Mouse (Mus musculus): ENCODE data around the gene Phox2a. TPM values are rescaled to one million over a fixed set of nuclear protein-coding genes. Genes with fewer than 3 reads are reported as not detected.
A peak's percentile ranks its signal among the peaks of the same experiment; 100 is the strongest.

Gene Phox2a
- polyA plus RNA-seq, 1 experiment from 2014 or later, result 0.21 TPM

DNA sequence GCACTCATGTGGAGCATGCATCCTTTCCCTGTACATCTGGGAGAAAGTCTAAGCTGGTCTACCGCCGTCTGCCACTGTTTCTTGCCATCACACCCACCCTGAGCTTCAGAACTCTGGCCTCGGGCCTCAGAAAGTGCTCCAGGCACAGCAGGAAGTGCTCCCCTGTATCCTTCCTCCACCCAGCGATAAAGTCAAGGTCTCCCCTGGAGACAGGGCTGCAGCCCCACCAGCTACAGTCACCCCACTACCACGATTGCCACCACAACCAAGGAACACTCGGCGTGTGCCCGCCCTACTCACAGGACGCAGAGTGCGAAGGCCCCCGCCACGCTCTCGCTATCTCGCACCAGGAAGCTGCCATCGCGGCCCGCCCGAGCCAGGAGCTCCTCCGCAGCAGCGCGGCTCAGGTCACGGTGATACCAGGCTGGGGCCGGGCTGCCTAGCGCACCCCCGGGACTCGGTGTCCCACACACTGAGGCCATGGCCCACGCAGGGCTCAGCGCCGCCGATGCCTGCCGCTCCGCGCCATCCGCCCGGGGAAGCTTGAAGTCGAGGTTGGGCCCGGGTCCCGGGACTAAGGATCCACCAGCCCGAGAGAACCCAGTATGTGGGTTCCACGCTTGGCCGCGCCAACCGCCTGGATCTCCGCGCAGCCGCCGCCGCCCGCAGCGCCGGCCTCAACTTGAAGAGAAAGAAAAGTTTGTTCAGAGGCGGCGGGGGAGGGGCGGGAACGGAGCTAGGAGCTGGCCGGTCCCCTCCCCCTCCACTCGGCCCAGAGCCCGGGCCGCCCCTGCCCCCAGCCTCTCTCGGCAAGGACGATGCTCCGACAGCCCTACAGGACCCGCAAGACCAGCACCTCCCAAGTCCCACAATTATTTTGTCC is 18.4 kb downstream of the Phox2a start:
- 0% methylated on average over 58 of the region's 63 CpGs for WGBS

DNA sequence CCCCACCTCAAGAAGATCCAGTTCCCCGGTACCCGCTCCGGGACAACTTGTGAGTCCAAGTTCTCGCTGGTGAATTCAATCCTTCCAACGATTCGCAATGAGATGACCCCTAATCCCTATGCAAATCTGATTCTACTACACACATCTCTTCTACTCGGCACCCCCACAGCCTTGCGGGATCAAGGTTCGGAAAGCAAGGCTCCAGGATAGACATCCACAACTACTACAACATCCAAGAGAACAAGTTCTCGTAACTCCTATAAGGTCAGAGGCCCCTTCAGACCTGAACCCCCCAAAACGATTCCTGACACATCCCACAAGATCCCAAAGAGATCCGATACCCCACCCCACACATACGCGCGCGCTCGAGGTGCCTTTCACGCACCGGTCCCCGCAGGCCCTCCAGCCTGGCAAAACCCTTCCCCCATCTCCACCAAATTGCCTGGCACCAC is 19.1 kb downstream of the Phox2a start:
- no peaks in the 10 kb centered on the region for H3K9me3 ChIP-seq (replicated peaks; ENCODE audit: control insufficient read depth, low read length, poor library complexity, severe bottlenecking)
- whole genome bisulfite sequencing, result under 1% methylated on average over 20 of the region's 20 CpGs
- peak; percentile 32; the same call in 1 of the 2 replicates for ATAC-seq
- H3K27me3 ChIP-seq (ENCODE audit: control insufficient read depth, insufficient read depth, low read depth, low read length), result peaks cover 4% of the 10 kb centered on the region
- peak overlapping the region; percentile 75 for H3K9ac ChIP-seq (ENCODE audit: low read depth, low read length)
- H3K36me3 ChIP-seq (ENCODE audit: control insufficient read depth, insufficient read depth, low read length), result no peaks in the 10 kb centered on the region
- H3K4me2 ChIP-seq (ENCODE audit: low read length), result peak overlapping the region; percentile 97
- peak overlapping the region; percentile 62 for H3K4me3 ChIP-seq (ENCODE audit: low read depth, low read length)
- H3K27ac ChIP-seq (ENCODE audit: low read length), result peak overlapping the region; percentile 71
- peaks cover 12% of the 10 kb centered on the region for H3K4me1 ChIP-seq (ENCODE audit: control insufficient read depth, insufficient read depth, low read length)

More for the DNA sequence above, 18.4 kb downstream of the Phox2a start:
- Histone ChIP-seq H3K4me3 (ENCODE audit: low read depth, low read length) (peak overlapping the region; percentile 62), H3K9me3 (replicated peaks; ENCODE audit: control insufficient read depth, low read length, poor library complexity, severe bottlenecking) (no peaks in the 10 kb centered on the region), H3K27me3 (ENCODE audit: control insufficient read depth, insufficient read depth, low read depth, low read length) (peaks cover 4% of the 10 kb centered on the region), H3K27ac (ENCODE audit: low read length) (peak overlapping the region; percentile 71), H3K4me2 (ENCODE audit: low read length) (peak overlapping the region; percentile 97), H3K36me3 (ENCODE audit: control insufficient read depth, insufficient read depth, low read length) (no peaks in the 10 kb centered on the region), H3K9ac (ENCODE audit: low read depth, low read length) (peak overlapping the region; percentile 75), H3K4me1 (ENCODE audit: control insufficient read depth, insufficient read depth, low read length) (peaks cover 12% of the 10 kb centered on the region)
- ATAC-seq, result peak; percentile 50

DNA sequence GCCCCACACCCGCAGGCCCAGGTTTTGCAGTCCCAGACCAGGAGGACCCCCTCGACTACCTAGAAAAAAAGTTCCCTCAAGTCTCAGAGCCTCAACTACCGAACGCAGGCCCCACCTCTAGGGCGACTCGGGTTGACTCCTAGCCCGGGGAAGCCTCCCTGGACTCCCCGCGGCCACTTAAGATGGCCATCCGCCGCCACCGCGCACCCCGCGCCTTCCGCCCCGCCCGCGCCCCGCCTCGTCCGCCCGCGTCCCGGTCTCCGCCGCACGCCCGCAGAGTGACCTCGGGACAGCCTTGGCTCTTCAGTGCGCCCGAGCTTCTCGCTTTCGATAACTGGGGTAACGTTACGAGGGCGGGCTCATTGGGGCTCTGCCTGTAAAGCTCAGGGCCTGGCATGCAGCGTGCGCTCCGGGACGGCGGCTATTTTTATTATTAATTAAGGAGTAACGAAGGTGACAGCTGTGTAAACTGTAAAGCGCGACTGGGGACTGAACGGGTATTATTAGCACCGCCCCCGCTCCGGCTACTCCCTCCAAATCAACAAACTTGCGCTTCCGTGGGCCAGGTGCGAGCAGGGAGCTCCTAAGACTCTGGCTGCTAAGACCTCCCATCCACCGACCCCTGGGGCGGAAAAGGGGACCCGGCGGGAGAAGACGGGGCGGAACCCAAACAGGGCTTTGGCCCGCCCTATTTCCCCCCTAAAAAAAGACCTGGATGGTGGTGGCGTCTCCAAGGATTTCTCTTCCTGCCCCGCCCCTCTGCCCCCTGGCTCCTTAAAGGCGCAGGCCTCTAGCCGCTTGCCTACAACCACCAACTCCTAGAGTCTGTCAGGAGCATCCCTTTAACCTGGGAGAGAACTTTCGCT is 19.7 kb downstream of the Phox2a start, which contains the start of gene Inppl1:
Gene Inppl1 (minus strand): TSS at position 624 of the 866 bp plus-strand sequence.
- Histone ChIP-seq H3K4me2 (ENCODE audit: low read length) (peak within 1 kb of the TSS; percentile 97), H3K27me3 (ENCODE audit: control insufficient read depth, insufficient read depth, low read depth, low read length) (peaks cover 4% of the 10 kb centered on the region), H3K4me1 (ENCODE audit: control insufficient read depth, insufficient read depth, low read length) (peaks cover 12% of the 10 kb centered on the region), H3K36me3 (ENCODE audit: control insufficient read depth, insufficient read depth, low read length) (no peaks in the 10 kb centered on the region), H3K9me3 (replicated peaks; ENCODE audit: control insufficient read depth, low read length, poor library complexity, severe bottlenecking) (no peaks in the 10 kb centered on the region), H3K9ac (ENCODE audit: low read depth, low read length) (peak within 1 kb of the TSS; percentile 75), H3K4me3 (ENCODE audit: low read depth, low read length) (peak within 1 kb of the TSS; percentile 62), H3K27ac (ENCODE audit: low read length) (peak within 1 kb of the TSS; percentile 71)
- under 1% methylated on average over 64 of the region's 64 CpGs for WGBS
- ATAC-seq, result peak; percentile 69

DNA sequence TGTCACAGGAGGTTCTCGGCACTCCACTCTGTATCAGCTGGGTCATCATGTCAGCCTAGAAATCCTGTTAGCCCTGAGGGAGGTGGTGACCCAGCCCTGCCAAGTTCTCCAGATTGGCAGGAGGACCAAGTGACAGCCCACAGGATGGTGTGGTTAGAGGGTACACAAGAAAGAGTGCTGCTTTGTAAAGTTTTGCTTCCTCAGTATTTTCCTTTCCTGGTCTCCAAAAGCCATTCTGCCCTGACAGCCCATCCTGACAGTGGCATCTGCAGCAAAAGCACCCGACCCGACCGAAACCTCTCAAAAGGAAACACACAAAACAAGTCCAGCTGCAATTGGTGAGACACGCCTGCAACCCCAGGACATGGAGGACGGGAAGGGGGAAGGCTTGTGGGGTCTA is 26.1 kb downstream of the Phox2a start:
- no peaks in the 10 kb centered on the region for H3K9me3 ChIP-seq (replicated peaks; ENCODE audit: control insufficient read depth, low read length, poor library complexity, severe bottlenecking)
- H3K4me1 ChIP-seq (ENCODE audit: control insufficient read depth, insufficient read depth, low read length), result no peaks in the 10 kb centered on the region
- ATAC-seq, result no peak
- H3K36me3 ChIP-seq (ENCODE audit: control insufficient read depth, insufficient read depth, low read length), result no peaks in the 10 kb centered on the region
- no peak overlapping the region for H3K27ac ChIP-seq (ENCODE audit: low read length)
- H3K4me2 ChIP-seq (ENCODE audit: low read length), result no peak overlapping the region
- H3K4me3 ChIP-seq (ENCODE audit: low read depth, low read length), result no peak overlapping the region
- WGBS, result 79% methylated on average over 6 of the region's 6 CpGs
- no peak overlapping the region for H3K9ac ChIP-seq (ENCODE audit: low read depth, low read length)
- no peaks in the 10 kb centered on the region for H3K27me3 ChIP-seq (ENCODE audit: control insufficient read depth, insufficient read depth, low read depth, low read length)

DNA sequence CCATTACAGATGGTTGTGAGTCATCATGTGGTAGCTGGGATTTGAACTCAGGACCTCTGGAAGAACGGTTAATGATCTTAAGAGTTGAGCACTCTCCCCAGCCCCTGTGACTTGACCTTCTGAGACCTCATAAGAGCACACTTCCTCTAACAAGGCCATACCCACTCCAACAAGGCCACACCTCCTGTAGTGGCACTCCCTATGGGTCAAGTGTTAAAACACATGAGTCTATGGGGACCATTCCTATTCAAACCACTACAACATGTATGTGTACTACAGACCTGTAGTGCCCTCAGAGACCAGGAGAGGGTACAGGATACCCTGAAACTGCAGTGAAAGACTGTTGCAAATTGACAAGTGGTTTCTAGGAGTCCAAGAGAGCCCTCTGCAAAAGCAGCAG is 29.8 kb downstream of the Phox2a start:
- Histone ChIP-seq H3K27me3 (ENCODE audit: control insufficient read depth, insufficient read depth, low read depth, low read length) (no peaks in the 10 kb centered on the region), H3K36me3 (ENCODE audit: control insufficient read depth, insufficient read depth, low read length) (no peaks in the 10 kb centered on the region), H3K4me2 (ENCODE audit: low read length) (no peak overlapping the region), H3K9me3 (replicated peaks; ENCODE audit: control insufficient read depth, low read length, poor library complexity, severe bottlenecking) (no peaks in the 10 kb centered on the region), H3K4me1 (ENCODE audit: control insufficient read depth, insufficient read depth, low read length) (no peaks in the 10 kb centered on the region), H3K9ac (ENCODE audit: low read depth, low read length) (no peak overlapping the region), H3K4me3 (ENCODE audit: low read depth, low read length) (no peak overlapping the region), H3K27ac (ENCODE audit: low read length) (no peak overlapping the region)
- no peak for ATAC-seq
- 100% methylated on average over 1 of the region's 1 CpGs for WGBS

DNA sequence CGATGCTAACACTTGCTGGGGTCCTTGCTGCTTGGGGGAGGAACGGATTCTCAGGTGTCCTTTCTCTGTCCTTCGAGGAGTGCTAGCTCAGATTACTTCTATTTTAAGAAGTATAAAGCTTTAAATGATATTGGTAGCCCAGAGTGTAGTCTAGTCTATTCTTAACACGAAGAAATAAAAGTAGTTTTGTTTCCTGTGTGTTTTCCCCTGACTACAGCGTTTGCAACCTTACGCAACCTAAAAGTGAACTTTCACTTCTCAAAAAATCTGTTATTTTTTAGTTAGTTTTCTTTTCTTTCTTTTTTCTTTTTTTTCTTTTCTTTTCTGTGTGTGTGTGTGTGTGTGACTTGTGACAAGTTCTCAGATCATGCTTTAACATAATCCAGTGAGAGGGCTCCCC is 33.6 kb downstream of the Phox2a start:
- H3K27me3 ChIP-seq (ENCODE audit: control insufficient read depth, insufficient read depth, low read depth, low read length), result no peaks in the 10 kb centered on the region
- no peak overlapping the region for H3K9ac ChIP-seq (ENCODE audit: low read depth, low read length)
- H3K9me3 ChIP-seq (replicated peaks; ENCODE audit: control insufficient read depth, low read length, poor library complexity, severe bottlenecking), result no peaks in the 10 kb centered on the region
- H3K4me2 ChIP-seq (ENCODE audit: low read length), result no peak overlapping the region
- H3K27ac ChIP-seq (ENCODE audit: low read length), result no peak overlapping the region
- no peaks in the 10 kb centered on the region for H3K4me1 ChIP-seq (ENCODE audit: control insufficient read depth, insufficient read depth, low read length)
- no peak for ATAC-seq
- no peak overlapping the region for H3K4me3 ChIP-seq (ENCODE audit: low read depth, low read length)
- 85% methylated on average over 6 of the region's 6 CpGs for WGBS
- H3K36me3 ChIP-seq (ENCODE audit: control insufficient read depth, insufficient read depth, low read length), result no peaks in the 10 kb centered on the region

DNA sequence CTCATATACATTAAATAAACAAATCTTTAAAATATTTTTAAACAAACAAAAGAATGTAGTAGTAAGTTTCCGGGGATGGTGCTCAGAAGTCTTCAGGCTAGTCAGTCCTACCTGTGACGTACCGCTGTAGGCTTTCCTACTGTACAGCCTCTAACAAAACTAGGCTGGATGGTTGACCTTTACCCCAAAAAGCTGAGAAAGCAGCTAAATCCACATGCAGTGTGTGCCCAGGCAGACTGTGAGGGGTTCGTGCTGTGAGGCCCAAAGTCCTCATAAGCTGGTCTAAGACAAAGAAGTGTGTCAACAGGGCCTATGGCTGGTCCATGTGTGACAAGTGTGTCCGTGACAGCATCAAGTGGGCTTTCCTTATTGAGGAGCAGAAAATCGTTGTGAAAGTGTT is 34.7 kb downstream of the Phox2a start:
- WGBS, result 84% methylated on average over 6 of the region's 6 CpGs
- Histone ChIP-seq H3K4me2 (ENCODE audit: low read length) (no peak overlapping the region), H3K27ac (ENCODE audit: low read length) (no peak overlapping the region), H3K27me3 (ENCODE audit: control insufficient read depth, insufficient read depth, low read depth, low read length) (no peaks in the 10 kb centered on the region), H3K4me3 (ENCODE audit: low read depth, low read length) (no peak overlapping the region), H3K4me1 (ENCODE audit: control insufficient read depth, insufficient read depth, low read length) (no peaks in the 10 kb centered on the region), H3K9me3 (replicated peaks; ENCODE audit: control insufficient read depth, low read length, poor library complexity, severe bottlenecking) (no peaks in the 10 kb centered on the region), H3K36me3 (ENCODE audit: control insufficient read depth, insufficient read depth, low read length) (no peaks in the 10 kb centered on the region), H3K9ac (ENCODE audit: low read depth, low read length) (no peak overlapping the region)
- no peak for ATAC-seq

DNA sequence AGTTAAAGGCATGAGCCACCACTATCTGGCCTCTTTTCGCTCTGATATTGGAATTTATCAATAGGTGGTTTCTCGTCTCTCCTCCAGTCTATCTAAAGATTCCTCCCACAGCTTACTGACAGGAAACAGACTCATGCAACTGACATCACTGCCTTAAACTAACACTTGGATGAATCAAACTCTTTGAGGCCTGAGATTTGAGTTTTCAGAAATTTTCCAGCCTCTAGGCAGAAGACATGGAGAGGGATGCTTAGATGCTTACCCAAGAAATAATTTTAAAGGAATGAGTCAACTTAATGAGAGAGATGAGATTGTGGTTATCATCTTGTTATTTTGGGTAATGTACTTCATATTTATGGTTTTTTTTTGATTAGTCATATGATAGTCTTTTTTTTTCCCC is 35.7 kb downstream of the Phox2a start:
- Histone ChIP-seq H3K4me2 (ENCODE audit: low read length) (no peak overlapping the region), H3K36me3 (ENCODE audit: control insufficient read depth, insufficient read depth, low read length) (no peaks in the 10 kb centered on the region), H3K4me1 (ENCODE audit: control insufficient read depth, insufficient read depth, low read length) (no peaks in the 10 kb centered on the region), H3K27me3 (ENCODE audit: control insufficient read depth, insufficient read depth, low read depth, low read length) (no peaks in the 10 kb centered on the region), H3K9me3 (replicated peaks; ENCODE audit: control insufficient read depth, low read length, poor library complexity, severe bottlenecking) (no peaks in the 10 kb centered on the region), H3K27ac (ENCODE audit: low read length) (no peak overlapping the region), H3K9ac (ENCODE audit: low read depth, low read length) (no peak overlapping the region), H3K4me3 (ENCODE audit: low read depth, low read length) (no peak overlapping the region)
- 86% methylated on average over 2 of the region's 2 CpGs for WGBS
- ATAC-seq, result no peak
